Mouse (Mus musculus) intestine, embryonic 14.5 days (tissue): ENCODE measurements around the gene Ntrk3. TPM values are rescaled to one million over a fixed set of nuclear protein-coding genes. Genes with fewer than 3 reads are reported as not detected.

Experiments used
- ATAC-seq: fragments of 200-750 bp; cut with Nextera tagmentation; replicated peaks from 2 replicates; pipeline ENCODE4 v1.8.0; 2017; ENCODE audit warnings: low read depth, moderate number of reproducible peaks, moderate TSS enrichment, moderate library complexity; ENCODE audit not compliant: low FRiP score, low TSS enrichment
- DNase-seq: peaks from one replicate; pipeline ENCODE4 v3.0.0-alpha.2; 2018; ENCODE audit warnings: low spot score
- H3K27ac ChIP-seq: fragments of 300-500 bp; sonication (generic); 2 replicates; pipeline ENCODE4 v1.5.1; 2014; ENCODE audit warnings: low read depth, mild to moderate bottlenecking, control low read depth
- H3K27me3 ChIP-seq: fragments of 300-500 bp; sonication (generic); replicated peaks from 2 replicates; pipeline ENCODE4 v1.6.1; 2014; ENCODE audit warnings: low read length, control low read depth; ENCODE audit not compliant: control insufficient read depth, insufficient read depth
- H3K36me3 ChIP-seq: fragments of 300-500 bp; sonication (generic); 2 replicates; pipeline ENCODE4 v1.6.1; 2014; ENCODE audit warnings: low read length, control low read depth; ENCODE audit not compliant: control insufficient read depth, insufficient read depth
- H3K4me1 ChIP-seq: fragments of 300-500 bp; sonication (generic); replicated peaks from 2 replicates; pipeline ENCODE4 v1.6.1; 2014; ENCODE audit warnings: low read length, control low read depth, mixed read lengths; ENCODE audit not compliant: control insufficient read depth, insufficient read depth
- H3K4me2 ChIP-seq: fragments of 300-500 bp; sonication (generic); 2 replicates; pipeline ENCODE4 v1.6.1; 2014; ENCODE audit warnings: low read length
- H3K4me3 ChIP-seq: fragments of 300-500 bp; sonication (generic); 2 replicates; pipeline ENCODE4 v1.5.1; 2014; ENCODE audit warnings: low read depth, low read length, control low read depth, mixed read lengths
- H3K9ac ChIP-seq: fragments of 300-500 bp; sonication (generic); 2 replicates; pipeline ENCODE4 v1.6.1; 2014; ENCODE audit warnings: mild to moderate bottlenecking, low read length
- H3K9me3 ChIP-seq: fragments of 300-500 bp; sonication (generic); 2 replicates; pipeline ENCODE4 v1.6.1; 2016; ENCODE audit warnings: low read length, control low read depth; ENCODE audit not compliant: control insufficient read depth
- WGBS: fragments of 180-500 bp; shearing (Covaris S2); extraction: QIAGEN DNeasy Blood & Tissue Kit; methylation state at CpG from one replicate; pipeline ENCODE4 v1.1.7; 2014; 5-methylcytosine and 5-hydroxymethylcytosine counted together
- polyA plus RNA-seq: library from polyadenylated mRNA; unstranded; fragments of >200 nt; fragmentation: Nextera tagmentation; extraction: Ambion mirVana; gene quantifications from 2 replicates; pipeline ENCODE4 v1.2.1, GENCODE M21; 2014

Ntrk3 gene
- polyA plus RNA-seq, 1 experiment from 2014 or later: 4.5 TPM

DNA sequence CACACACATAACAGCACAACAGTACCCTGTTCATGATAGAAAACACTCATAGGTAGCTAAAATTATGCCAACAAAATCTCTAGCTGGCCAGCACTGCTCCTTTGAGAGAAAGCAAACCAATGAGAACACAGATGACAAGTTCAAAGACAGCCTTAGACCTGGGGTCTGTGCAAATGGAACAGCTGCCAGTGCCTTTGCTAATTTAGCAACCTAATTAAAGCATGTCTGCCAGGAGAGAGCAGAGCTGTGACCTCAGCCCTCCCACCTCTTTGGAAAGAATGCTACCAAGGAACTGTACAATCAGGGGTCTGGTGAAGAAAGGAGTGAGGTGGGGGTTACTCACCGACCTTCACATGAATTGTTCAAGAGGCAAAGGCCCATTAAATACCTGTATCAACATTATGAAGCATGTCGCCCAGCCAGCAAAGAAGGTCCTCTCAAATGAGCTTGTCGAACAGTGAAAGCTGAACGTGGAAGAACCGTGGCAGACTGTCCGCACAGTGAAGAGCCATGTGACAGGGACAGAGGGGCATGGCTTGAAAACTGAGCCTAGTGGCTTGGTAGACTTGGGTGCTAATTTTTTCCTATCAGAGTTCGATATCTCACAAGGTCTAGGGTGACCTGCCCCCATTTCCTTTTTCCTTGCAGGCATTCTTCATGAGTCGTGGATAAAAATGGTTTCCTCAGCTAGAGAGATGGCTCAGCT is 476.2 kb downstream of the Ntrk3 start:
- Histone ChIP-seq H3K27me3 (no peaks in the 10 kb centered on the region), H3K4me3 (no peak overlapping the region), H3K36me3 (no peaks in the 10 kb centered on the region), H3K4me2 (no peak overlapping the region), H3K4me1 (peaks cover 5% of the 10 kb centered on the region; the same call in 1 of the 2 replicates), H3K9me3 (no peaks in the 10 kb centered on the region), H3K27ac (no peak overlapping the region), H3K9ac (no peak overlapping the region)
- ATAC-seq: no peak
- 88% methylated on average over 8 of the region's 8 CpGs for whole genome bisulfite sequencing
- no peak for DNase-seq

DNA sequence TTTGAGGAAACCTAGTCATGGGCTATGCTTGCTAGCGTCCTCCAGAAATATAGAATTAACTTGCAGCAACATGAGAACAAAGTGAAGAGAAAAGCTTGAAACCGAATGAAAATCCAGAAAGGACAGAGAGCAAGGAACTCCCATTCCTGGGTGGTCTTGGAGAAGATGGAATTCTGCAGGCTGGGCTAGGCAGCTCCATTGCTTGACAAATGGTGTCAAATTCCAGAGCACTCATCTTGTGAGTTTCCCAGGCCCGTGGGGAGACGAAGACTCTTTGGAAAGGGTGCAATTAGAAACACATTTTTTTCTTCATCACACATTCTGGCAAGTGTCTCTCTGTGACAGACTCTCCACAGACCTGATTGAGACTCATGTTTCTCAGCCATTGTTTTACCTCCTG is 479.7 kb downstream of the Ntrk3 start:
- H3K4me2 ChIP-seq: no peak overlapping the region
- DNase-seq: no peak
- H3K9ac ChIP-seq: no peak overlapping the region
- WGBS: 13% methylated on average over 4 of the region's 4 CpGs
- ATAC-seq: 0 out of 2 replicates have a peak, but pooled peaks have one; percentile 36
- H3K36me3 ChIP-seq: no peaks in the 10 kb centered on the region
- no peaks in the 10 kb centered on the region for H3K9me3 ChIP-seq
- no peaks in the 10 kb centered on the region for H3K4me1 ChIP-seq
- no peak overlapping the region for H3K4me3 ChIP-seq
- H3K27me3 ChIP-seq: no peaks in the 10 kb centered on the region
- H3K27ac ChIP-seq: peak overlapping the region; percentile 34

DNA sequence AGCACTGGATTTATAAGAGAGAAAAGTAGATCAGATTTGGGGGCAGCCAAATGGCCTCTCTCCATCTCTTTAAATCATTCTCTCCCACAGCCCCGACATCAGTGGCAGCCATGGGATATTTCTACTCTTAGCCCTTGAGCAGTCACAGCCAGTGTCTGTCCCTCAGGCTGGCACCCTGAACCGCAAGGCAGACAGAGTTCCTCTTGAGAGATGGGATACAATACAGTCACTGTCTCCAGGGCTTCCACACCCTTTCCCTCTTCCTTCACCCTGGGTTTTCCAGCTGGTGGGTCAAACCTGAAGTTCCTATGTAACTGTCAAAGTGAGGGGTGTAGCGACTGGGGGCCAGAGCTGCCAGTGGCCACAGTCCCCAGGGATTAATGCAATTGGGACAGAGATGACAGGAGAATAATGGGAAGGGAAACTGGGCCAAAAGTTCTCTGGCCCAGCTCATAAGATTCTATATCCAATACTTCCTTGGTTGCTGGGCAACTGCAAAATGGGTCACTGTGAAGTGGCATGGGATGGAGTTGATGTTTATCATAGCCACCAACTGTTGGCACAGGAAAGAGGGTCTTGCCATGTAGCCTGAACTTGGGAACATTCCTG is 483.9 kb downstream of the Ntrk3 start:
- no peak overlapping the region for H3K9ac ChIP-seq
- ATAC-seq (no peak), DNase-seq (no peak)
- H3K4me2 ChIP-seq: no peak overlapping the region
- H3K4me3 ChIP-seq: no peak overlapping the region
- no peaks in the 10 kb centered on the region for H3K27me3 ChIP-seq
- 67% methylated on average over 3 of the region's 3 CpGs for WGBS
- H3K27ac ChIP-seq: no peak overlapping the region
- H3K9me3 ChIP-seq: no peaks in the 10 kb centered on the region
- no peaks in the 10 kb centered on the region for H3K36me3 ChIP-seq
- H3K4me1 ChIP-seq: no peaks in the 10 kb centered on the region

DNA sequence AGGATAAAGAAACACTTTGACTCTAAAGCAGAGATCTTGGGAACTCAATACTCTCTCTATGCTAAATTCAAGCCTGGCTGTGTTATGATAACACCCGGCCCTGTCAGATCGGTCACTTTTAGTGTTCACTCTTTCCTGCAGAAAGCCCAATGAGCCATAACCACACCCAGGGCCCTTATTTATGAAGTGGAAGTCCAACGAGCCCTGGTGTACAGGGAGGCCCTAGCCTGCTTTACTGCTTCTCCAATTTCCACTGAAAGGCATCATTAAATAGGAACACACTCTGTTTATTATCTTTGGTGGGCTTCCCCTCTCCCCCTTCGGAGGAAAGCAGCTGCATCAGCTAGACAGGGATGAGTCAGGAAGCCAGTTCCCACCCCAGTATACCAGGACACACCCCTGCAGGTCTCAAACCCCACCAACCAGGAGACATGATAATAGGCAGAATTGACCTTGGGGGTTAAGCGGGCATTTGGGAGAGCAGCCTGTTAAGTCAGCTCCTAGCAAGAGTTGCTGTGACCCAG is 489.6 kb downstream of the Ntrk3 start:
- ATAC-seq (no peak), DNase-seq (no peak)
- H3K36me3 ChIP-seq: no peaks in the 10 kb centered on the region
- no peak overlapping the region for H3K9ac ChIP-seq
- H3K27me3 ChIP-seq: no peaks in the 10 kb centered on the region
- H3K9me3 ChIP-seq: no peaks in the 10 kb centered on the region
- H3K4me1 ChIP-seq: no peaks in the 10 kb centered on the region
- no peak overlapping the region for H3K4me2 ChIP-seq
- H3K27ac ChIP-seq: no peak overlapping the region
- no peak overlapping the region for H3K4me3 ChIP-seq
- WGBS: 55% methylated on average over 5 of the region's 5 CpGs

DNA sequence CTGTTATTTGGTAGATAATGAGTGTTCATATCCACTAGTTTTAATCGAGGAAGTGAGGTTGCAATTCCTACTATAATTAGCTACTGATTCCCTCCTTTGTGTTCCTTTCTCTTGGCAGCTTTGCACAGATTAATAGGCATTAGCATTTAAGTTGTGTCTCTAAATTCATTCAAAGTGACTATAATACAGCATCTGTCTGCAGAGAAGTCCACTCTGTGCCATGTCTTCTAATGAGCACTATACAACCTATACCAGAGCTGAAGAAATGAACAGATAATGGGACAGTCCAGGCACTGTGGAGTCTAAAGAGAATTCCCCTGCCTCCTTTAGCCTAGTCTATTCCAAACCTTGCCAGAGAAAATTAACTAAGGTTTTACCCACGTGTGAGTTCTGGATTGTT is 498.8 kb downstream of the Ntrk3 start:
- no peak for DNase-seq
- H3K4me2 ChIP-seq: no peak overlapping the region
- H3K4me3 ChIP-seq: no peak overlapping the region
- no peak for ATAC-seq
- H3K9ac ChIP-seq: no peak overlapping the region
- H3K27ac ChIP-seq: no peak overlapping the region
- no peaks in the 10 kb centered on the region for H3K27me3 ChIP-seq
- 76% methylated on average over 2 of the region's 2 CpGs for WGBS
- H3K36me3 ChIP-seq: no peaks in the 10 kb centered on the region
- no peaks in the 10 kb centered on the region for H3K4me1 ChIP-seq
- H3K9me3 ChIP-seq: no peaks in the 10 kb centered on the region

DNA sequence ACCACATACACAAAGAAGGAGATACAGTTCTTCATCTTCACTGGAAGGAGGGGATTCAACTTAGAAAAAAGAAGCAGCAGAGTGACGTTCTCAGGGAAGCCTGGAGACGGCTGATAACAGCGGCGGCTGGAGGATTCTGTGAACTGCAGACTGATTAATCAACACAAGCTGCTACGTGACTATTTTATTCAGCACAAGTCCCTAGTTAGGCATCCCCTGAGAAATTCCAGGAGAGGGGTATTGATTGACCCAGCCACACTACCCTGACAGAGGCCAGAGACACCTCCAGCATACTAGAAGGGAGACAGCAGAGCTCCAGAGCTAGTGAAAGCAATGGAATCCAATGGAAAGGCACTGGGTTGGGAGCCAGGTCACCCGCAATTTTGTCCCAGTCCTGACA is 516.1 kb downstream of the Ntrk3 start:
- Histone ChIP-seq H3K4me2 (no peak overlapping the region), H3K27me3 (no peaks in the 10 kb centered on the region), H3K4me3 (no peak overlapping the region), H3K27ac (no peak overlapping the region), H3K9me3 (no peaks in the 10 kb centered on the region), H3K4me1 (no peaks in the 10 kb centered on the region; the same call in 1 of the 2 replicates), H3K36me3 (no peaks in the 10 kb centered on the region), H3K9ac (no peak overlapping the region)
- no peak for DNase-seq
- 40% methylated on average over 6 of the region's 6 CpGs for WGBS
- ATAC-seq: no peak

DNA sequence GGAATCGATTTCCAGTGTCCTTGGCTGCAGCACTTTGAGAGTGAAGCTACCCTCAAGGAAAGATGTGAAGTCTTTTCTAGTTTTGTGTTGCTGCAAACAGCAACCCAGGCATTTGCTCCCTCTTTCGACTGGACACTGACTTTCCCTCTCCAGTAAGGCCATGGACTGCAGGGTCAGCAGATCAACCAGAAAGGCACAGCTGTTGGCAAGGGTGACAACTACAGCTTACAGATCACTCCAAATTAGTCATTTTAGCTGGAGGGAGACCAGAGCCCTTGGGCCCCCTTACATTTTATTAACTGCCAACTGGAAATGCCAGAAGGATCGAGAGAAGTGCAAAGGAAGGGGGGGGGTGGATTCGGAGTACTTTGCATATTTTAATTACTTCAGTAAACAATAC is 516.9 kb downstream of the Ntrk3 start:
- 63% methylated on average over 4 of the region's 4 CpGs for WGBS
- no peak for DNase-seq

DNA sequence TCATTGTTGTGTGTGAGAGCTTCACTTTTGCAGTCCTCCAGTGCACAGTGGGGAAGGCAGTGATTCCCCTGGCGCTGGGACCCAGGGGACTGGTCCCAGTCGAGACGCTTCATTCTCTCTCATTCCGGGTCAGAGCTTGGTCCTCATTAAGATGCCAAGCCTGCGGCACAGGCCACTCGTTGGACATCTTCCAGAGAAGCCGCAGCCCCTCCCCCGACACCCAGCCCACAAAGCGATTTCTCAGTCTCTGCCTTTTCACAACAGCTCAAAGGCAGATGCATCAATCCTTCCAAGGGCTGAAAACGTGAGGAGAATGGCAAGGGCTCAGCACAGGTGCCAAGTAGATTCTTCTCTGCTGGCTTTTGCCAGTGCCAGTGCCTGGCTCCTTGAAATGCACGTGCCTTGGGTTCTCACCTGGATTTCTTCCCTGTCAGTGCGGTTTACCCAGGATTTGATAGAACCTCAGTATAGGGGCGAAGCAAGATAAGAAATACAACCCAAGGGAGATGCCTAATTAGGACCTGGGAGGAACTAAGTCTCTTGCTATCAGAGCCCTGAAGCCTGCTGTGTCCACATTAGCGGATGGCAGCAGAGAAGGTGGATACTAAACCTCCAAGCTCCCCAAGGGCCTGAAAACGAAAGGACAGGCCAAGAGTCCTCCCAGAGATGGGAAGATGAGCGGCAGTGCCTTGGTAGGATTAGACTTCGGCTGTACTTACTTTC is 546.7 kb downstream of the Ntrk3 start:
- no peaks in the 10 kb centered on the region for H3K27me3 ChIP-seq
- no peak for ATAC-seq
- no peak overlapping the region for H3K27ac ChIP-seq
- WGBS: 28% methylated on average over 17 of the region's 17 CpGs
- no peaks in the 10 kb centered on the region for H3K4me1 ChIP-seq
- no peak overlapping the region for H3K9ac ChIP-seq
- no peaks in the 10 kb centered on the region for H3K9me3 ChIP-seq
- DNase-seq: no peak
- no peak overlapping the region for H3K4me2 ChIP-seq
- no peaks in the 10 kb centered on the region for H3K36me3 ChIP-seq
- no peak overlapping the region for H3K4me3 ChIP-seq

More for the DNA sequence above, 516.9 kb downstream of the Ntrk3 start:
- H3K9ac ChIP-seq: no peak overlapping the region
- H3K4me1 ChIP-seq: no peaks in the 10 kb centered on the region; the same call in 1 of the 2 replicates
- H3K27ac ChIP-seq: no peak overlapping the region
- no peak overlapping the region for H3K4me3 ChIP-seq
- H3K9me3 ChIP-seq: no peaks in the 10 kb centered on the region
- H3K4me2 ChIP-seq: no peak overlapping the region
- H3K36me3 ChIP-seq: no peaks in the 10 kb centered on the region
- ATAC-seq: no peak
- H3K27me3 ChIP-seq: no peaks in the 10 kb centered on the region
